Mouse (Mus musculus) neural tube, embryonic 14.5 days (tissue): Measurements from ENCODE around the gene Nkap. TPM values are rescaled to one million over a fixed set of nuclear protein-coding genes. Genes with fewer than 3 reads are reported as not detected.
"Not testable (repeated sequence)": the region's sequence is repeated elsewhere in the genome, so short reads cannot be mapped to it uniquely, and the experiment has no call there.

Experiments used
- ATAC-seq: fragments of 200-750 bp; cut with Nextera tagmentation; 2 replicates; pipeline ENCODE4 v1.8.0; 2017; ENCODE audit warnings: low read depth, mild to moderate bottlenecking, moderate TSS enrichment, moderate library complexity
- H3K27ac ChIP-seq: fragments of 300-500 bp; sonication (generic); 2 replicates; pipeline ENCODE4 v1.5.1; 2014; ENCODE audit warnings: low read depth, mild to moderate bottlenecking, control low read depth, low read length, moderate library complexity, mixed read lengths
- H3K27me3 ChIP-seq: fragments of 300-500 bp; sonication (generic); 2 replicates; pipeline ENCODE4 v1.6.1; 2014; ENCODE audit warnings: low read length; ENCODE audit not compliant: control insufficient read depth, insufficient read depth
- H3K36me3 ChIP-seq: fragments of 300-500 bp; sonication (generic); 2 replicates; pipeline ENCODE4 v1.6.1; 2014; ENCODE audit warnings: low read length, mixed read lengths; ENCODE audit not compliant: control insufficient read depth, insufficient read depth
- H3K4me1 ChIP-seq: fragments of 300-500 bp; sonication (generic); 2 replicates; pipeline ENCODE4 v1.6.1; 2014; ENCODE audit warnings: low read length; ENCODE audit not compliant: control insufficient read depth, insufficient read depth
- H3K4me2 ChIP-seq: fragments of 300-500 bp; sonication (generic); 2 replicates; pipeline ENCODE4 v1.6.1; 2014; ENCODE audit warnings: mild to moderate bottlenecking, low read depth, low read length, control low read depth
- H3K4me3 ChIP-seq: fragments of 300-500 bp; sonication (generic); 2 replicates; pipeline ENCODE4 v1.5.1; 2014; ENCODE audit warnings: low read depth, low read length, control low read depth, mixed read lengths
- H3K9ac ChIP-seq: fragments of 300-500 bp; sonication (generic); replicated peaks from 2 replicates; pipeline ENCODE4 v1.6.1; 2014; ENCODE audit warnings: low read depth, mild to moderate bottlenecking, control low read depth, low read length, mixed read lengths
- H3K9me3 ChIP-seq: fragments of 300-500 bp; sonication (generic); 2 replicates; pipeline ENCODE4 v1.6.1; 2016; ENCODE audit warnings: low read length; ENCODE audit not compliant: control insufficient read depth
- WGBS: fragments of 180-500 bp; shearing (Covaris S2); extraction: QIAGEN DNeasy Blood & Tissue Kit; methylation state at CpG from one replicate; pipeline ENCODE4 v1.1.7; 2014; 5-methylcytosine and 5-hydroxymethylcytosine counted together
- polyA plus RNA-seq: library from polyadenylated mRNA; unstranded; fragments of >200 nt; fragmentation: Nextera tagmentation; extraction: Ambion mirVana; gene quantifications from 2 replicates; pipeline ENCODE4 v1.2.1, GENCODE M21; 2014

The Nkap gene
- polyA plus RNA-seq = 31.3 and 32.7 TPM in 2 replicates

DNA sequence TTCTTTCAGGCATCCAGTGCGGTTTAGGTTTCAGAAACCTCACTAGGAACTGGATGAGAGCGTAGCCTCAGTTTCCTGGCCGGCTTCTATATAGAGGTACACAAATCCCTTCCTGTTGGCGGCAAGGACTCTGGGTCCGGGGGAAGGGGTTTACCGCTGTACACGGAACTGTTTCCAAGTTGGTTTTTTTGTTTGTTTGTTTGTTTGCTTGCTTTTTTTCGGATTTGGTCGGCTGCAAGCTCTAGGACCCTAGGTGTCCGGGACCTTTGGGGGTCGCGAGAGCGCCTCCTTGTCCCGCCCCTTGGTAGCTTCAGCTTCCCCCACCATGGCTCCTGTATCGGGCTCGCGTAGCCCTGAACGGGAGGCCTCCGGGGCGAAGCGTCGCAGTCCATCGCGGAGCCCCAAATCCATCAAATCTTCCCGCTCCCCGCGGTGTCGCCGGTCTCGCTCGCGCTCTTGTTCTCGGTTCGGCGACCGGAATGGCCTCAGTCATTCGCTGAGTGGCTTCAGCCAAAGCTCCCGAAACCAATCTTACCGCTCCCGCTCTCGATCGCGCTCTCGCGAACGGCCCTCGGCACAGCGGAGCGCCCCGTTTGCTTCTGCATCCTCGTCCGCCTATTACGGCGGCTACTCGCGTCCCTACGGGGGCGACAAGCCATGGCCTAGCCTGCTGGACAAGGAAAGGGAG is at the start of gene Nkap:
TSS of gene Nkap (plus strand) at position 125 of the 688 bp plus-strand sequence.
- 7% methylated on average over 56 of the region's 58 CpGs for WGBS
- H3K4me2 ChIP-seq = peak within 1 kb of the TSS; percentile 57
- no peaks in the 10 kb centered on the region for H3K9me3 ChIP-seq
- H3K27ac ChIP-seq = peak within 1 kb of the TSS; percentile 55
- H3K36me3 ChIP-seq = no peaks in the 10 kb centered on the region
- ATAC-seq = peak; percentile 89
- peak within 1 kb of the TSS; percentile 68 for H3K9ac ChIP-seq
- H3K27me3 ChIP-seq = no peaks in the 10 kb centered on the region
- H3K4me1 ChIP-seq = peaks cover 3% of the 10 kb centered on the region; the same call in 1 of the 2 replicates
- peak within 1 kb of the TSS; percentile 58 for H3K4me3 ChIP-seq

DNA sequence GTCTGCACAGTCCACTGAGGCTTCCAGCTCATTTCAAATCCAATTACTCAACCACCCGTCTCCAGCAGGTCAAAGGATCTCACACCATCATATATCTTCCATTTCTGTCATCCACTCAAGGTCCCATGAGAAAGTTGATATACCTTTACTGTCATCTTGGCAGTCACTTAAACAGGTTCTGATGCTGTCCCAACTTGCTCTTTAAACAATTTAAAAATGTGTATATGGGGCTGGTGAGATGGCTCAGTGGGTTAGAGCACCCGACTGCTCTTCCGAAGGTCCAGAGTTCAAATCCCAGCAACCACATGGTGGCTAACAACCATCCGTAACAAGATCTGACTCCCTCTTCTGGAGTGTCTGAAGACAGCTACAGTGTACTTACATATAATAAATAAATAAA is 46.2 kb upstream of the Nkap start:
- H3K27me3 ChIP-seq, H3K9me3 ChIP-seq, H3K4me2 ChIP-seq, H3K4me1 ChIP-seq, H3K4me3 ChIP-seq, H3K36me3 ChIP-seq, H3K27ac ChIP-seq, H3K9ac ChIP-seq, ATAC-seq: not testable (repeated sequence)
- 62% methylated on average over 3 of the region's 4 CpGs for WGBS

DNA sequence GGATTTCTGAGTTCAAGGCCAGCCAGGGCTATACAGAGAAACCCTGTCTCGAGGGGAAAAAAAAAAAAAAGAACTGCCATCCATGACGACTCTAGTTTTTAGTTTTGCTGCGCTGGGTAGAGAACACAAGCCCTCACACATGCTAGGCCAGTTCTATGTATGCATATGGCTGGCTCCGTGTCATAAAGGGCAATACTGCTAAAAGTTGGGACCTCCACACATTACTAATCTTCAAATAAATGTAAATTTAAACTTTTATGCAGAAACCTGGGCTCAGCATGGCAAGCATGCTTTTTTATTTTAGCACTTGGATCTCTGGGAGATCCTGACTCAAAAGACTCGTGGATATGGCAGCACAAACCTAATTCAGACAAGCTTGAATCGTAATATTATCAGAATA is 45.4 kb upstream of the Nkap start:
- no peak overlapping the region for H3K4me2 ChIP-seq
- WGBS = 55% methylated on average over 6 of the region's 6 CpGs
- ATAC-seq = no peak

DNA sequence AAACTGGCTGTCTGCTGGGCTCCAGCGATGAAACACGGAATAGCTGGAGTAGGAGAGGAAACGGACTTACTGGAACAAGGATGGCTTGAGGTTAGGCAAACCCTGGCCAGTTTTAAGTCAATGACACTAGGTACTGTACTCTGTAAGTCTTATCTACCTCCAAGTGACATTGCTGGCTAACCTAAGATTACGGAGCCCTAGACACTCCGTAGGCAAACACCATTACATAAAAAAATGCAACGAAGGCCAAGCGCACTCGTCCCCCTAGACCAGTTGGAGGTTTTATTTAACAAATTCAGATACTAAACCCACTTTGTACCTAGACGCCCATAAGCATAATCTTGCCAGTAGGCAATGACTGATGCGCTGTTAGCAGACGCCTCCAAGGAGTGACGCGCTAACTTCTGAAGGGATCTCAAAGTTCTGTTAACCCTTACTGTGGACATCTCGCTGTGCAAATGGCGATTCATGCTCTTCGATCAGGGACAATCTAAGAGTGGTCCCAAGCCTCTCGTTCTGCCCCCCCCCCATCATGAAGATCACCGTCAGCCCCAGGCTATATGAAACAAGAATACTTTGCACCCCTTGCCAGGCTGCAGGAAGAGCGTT is 42.2 kb upstream of the Nkap start:
- H3K27ac ChIP-seq = peak overlapping the region; percentile 77
- peak overlapping the region; percentile 57 for H3K4me3 ChIP-seq
- peak overlapping the region; percentile 70 for H3K4me2 ChIP-seq
- ATAC-seq = peak; percentile 52
- H3K9ac ChIP-seq = peak overlapping the region; percentile 57
- no peaks in the 10 kb centered on the region for H3K27me3 ChIP-seq
- WGBS = 18% methylated on average over 19 of the region's 19 CpGs
- H3K36me3 ChIP-seq = no peaks in the 10 kb centered on the region
- H3K4me1 ChIP-seq = peaks cover 7% of the 10 kb centered on the region; the same call in 1 of the 2 replicates
- no peaks in the 10 kb centered on the region for H3K9me3 ChIP-seq

More for the DNA sequence above, 45.4 kb upstream of the Nkap start:
- Histone ChIP-seq H3K27me3 (no peaks in the 10 kb centered on the region), H3K9ac (no peak overlapping the region), H3K4me1 (peaks cover 7% of the 10 kb centered on the region; the same call in 1 of the 2 replicates), H3K27ac (no peak overlapping the region), H3K36me3 (no peaks in the 10 kb centered on the region), H3K4me3 (no peak overlapping the region), H3K9me3 (no peaks in the 10 kb centered on the region)

DNA sequence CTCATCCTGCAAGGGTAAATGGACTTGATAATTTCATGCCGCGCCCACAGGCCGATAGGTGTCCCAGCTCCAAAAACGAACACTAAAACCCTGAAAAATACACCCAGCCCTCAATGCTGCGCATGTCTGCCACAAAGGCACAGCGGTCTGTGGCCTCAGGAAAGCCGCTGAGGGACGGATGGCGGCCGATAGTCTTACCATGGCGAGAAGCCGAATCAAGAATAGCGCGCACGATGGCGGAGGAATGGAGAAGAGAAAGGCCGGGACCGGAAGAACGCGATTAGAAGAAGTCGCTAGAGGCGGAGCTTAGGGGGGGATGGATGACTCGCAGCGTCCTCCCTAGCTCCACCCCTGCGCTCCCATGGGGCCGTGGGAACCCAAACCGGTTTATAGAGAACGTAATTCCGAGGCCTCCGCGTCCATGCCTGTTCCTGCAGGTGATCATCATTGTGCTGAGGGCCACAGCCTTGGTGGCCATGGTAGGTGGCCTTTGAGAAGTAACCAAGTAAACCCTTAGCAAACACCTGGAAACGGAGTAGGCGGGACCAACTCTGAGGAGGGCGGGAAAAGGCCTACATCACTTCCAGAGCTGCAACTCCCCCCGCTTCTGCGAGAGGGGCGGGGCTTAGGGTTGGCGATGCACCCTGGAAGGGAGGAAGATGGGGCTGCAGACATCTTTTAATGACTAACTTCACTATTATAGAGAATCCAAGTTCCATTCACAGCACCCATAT is 41.5 kb upstream of the Nkap start, which contains the start of gene Rpl39:
TSS of gene Rpl39 (minus strand) at position 476 of the 734 bp plus-strand sequence.
- Histone ChIP-seq H3K27ac (peak within 1 kb of the TSS; percentile 77), H3K9ac (peak within 1 kb of the TSS; percentile 57), H3K27me3 (no peaks in the 10 kb centered on the region), H3K4me3 (peak within 1 kb of the TSS; percentile 57), H3K4me1 (peaks cover 7% of the 10 kb centered on the region; the same call in 1 of the 2 replicates), H3K36me3 (no peaks in the 10 kb centered on the region), H3K9me3 (no peaks in the 10 kb centered on the region), H3K4me2 (peak within 1 kb of the TSS; percentile 70)
- 13% methylated on average over 34 of the region's 38 CpGs for WGBS
- ATAC-seq = peak; percentile 94

DNA sequence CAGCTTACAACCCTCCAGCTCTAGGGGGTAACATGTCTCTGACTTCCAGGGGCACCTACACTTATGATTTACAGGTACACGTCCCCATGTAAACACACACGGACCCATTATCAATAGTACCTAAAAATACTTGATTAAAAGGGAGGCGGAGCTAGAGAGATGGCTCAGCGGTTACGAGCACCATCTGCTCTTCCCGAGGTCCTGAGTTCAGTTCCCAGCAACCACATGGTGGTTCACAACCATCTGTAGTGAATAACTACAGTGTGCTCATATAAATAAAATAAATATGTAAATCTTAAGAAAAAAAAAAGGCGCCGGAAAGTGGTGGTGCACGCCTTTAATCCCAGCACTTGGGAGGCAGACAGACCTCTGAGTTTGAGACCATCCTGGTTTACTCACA is 40.9 kb upstream of the Nkap start:
- peak overlapping the region; percentile 57 for H3K4me3 ChIP-seq
- ATAC-seq = no peak; the same call in 1 of the 2 replicates
- no peak overlapping the region for H3K9ac ChIP-seq
- WGBS = 21% methylated on average over 9 of the region's 9 CpGs
- H3K27me3 ChIP-seq = no peaks in the 10 kb centered on the region
- H3K9me3 ChIP-seq = no peaks in the 10 kb centered on the region
- H3K4me1 ChIP-seq = peaks cover 7% of the 10 kb centered on the region; the same call in 1 of the 2 replicates
- H3K36me3 ChIP-seq = no peaks in the 10 kb centered on the region
- peak overlapping the region; percentile 38 for H3K4me2 ChIP-seq
- peak overlapping the region; percentile 77 for H3K27ac ChIP-seq

DNA sequence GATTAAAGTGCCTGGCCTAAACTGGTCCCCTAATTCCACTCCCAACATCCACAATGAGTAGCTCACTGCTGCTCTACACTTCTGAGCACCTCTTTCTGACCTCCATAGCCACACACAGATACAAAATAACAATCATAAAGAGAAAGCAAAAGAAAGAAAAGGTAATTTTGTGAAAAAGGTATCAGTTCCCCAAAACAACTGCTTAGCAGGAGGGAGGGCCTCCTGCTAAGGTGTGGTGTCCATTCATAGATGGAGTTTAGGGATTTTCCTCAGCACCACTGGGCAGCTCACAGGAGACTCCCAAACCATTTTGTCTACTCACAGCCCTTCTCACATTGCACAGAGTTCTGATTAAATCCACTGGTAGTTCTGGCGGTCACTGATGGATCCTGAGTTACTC is 37.8 kb upstream of the Nkap start:
- Histone ChIP-seq H3K27me3 (no peaks in the 10 kb centered on the region), H3K4me2 (no peak overlapping the region), H3K36me3 (no peaks in the 10 kb centered on the region), H3K9me3 (no peaks in the 10 kb centered on the region), H3K4me3 (no peak overlapping the region), H3K27ac (no peak overlapping the region), H3K4me1 (no peaks in the 10 kb centered on the region), H3K9ac (no peak overlapping the region)
- no peak for ATAC-seq
- 100% methylated on average over 1 of the region's 1 CpGs for WGBS

DNA sequence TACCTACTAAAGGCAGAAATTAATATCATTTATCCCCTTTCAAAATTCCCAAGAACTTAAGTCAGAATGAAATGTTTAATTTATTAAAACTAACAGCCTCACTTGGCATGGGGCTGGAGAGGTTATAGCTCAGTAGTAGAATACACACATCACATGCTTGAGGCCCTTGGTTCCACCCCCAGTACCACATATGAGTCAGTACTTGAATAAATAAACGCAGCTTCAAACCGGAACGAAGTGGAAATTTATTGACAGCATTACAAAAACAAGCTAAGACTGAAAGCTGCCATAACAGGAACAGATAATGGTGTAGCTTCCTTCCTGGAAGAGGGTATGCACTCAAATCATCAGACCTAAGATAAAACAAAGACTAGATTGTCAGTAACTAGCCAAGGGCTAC is 35.1 kb upstream of the Nkap start:
- Histone ChIP-seq H3K36me3 (0 out of 2 replicates have a peak, but pooled peaks cover 3% of the 10 kb centered on the region), H3K9me3 (no peaks in the 10 kb centered on the region), H3K4me2 (no peak overlapping the region), H3K4me3 (no peak overlapping the region), H3K27me3 (no peaks in the 10 kb centered on the region), H3K9ac (no peak overlapping the region), H3K4me1 (no peaks in the 10 kb centered on the region), H3K27ac (no peak overlapping the region)
- WGBS = 85% methylated on average over 3 of the region's 3 CpGs
- ATAC-seq = no peak
